19 mouse cellular contexts compared by ENCODE assay signal in genomic region chr19:24628049-24628448, GRCm38 (mm10). TPM values are rescaled to one million over a fixed set of nuclear protein-coding genes. Genes with fewer than 3 reads are reported as not detected.
"Had no signal": no experiment of that assay in that cellular context is flagged by ENCODE, and none has a peak within 500 bp of the region (broad histone marks: within the 10 kb centered on the region; RNA-seq: fewer than 3 reads in every experiment).

No protein-coding gene starts in this region.

- H3K4me2 ChIP-seq: lung, embryonic 14.5 days; midbrain, embryonic 12.5 days; neural tube, embryonic 13.5 days; neural tube, embryonic 15.5 days had no signal

- H3K27me3 ChIP-seq: midbrain, embryonic 12.5 days; neural tube, embryonic 13.5 days; neural tube, embryonic 15.5 days had no signal

- H3K9ac ChIP-seq: lung, embryonic 14.5 days; midbrain, embryonic 12.5 days; neural tube, embryonic 13.5 days; neural tube, embryonic 15.5 days had no signal

- H3K27ac ChIP-seq: midbrain, embryonic 10.5 days; midbrain, embryonic 12.5 days; neural tube, embryonic 13.5 days; neural tube, embryonic 15.5 days had no signal

- H3K4me3 ChIP-seq: midbrain, embryonic 10.5 days; midbrain, embryonic 12.5 days; myocyte; neural tube, embryonic 13.5 days; neural tube, embryonic 15.5 days had no signal

- H3K9me3 ChIP-seq: midbrain, embryonic 10.5 days; midbrain, embryonic 12.5 days; neural tube, embryonic 13.5 days; neural tube, embryonic 15.5 days had no signal

- DNase-seq: lung, adult 18-20 months; lung, embryonic 14.5 days; lung, postnatal 10 days; lung, postnatal 4 days; midbrain, embryonic 14.5 days; retina, postnatal 1 day; right cerebral cortex, adult 18-20 months; right cerebral cortex, postnatal 25 days; right cerebral cortex, postnatal 4 days; spleen, adult 18-20 months; thymus, adult 18-20 months; thymus, postnatal 36 days had no signal

- H3K4me1 ChIP-seq: midbrain, embryonic 10.5 days; midbrain, embryonic 12.5 days; neural tube, embryonic 13.5 days; neural tube, embryonic 15.5 days had no signal

- H3K36me3 ChIP-seq: midbrain, embryonic 10.5 days; midbrain, embryonic 12.5 days; neural tube, embryonic 13.5 days; neural tube, embryonic 15.5 days had no signal

RNA-seq across cellular contexts. Expression of gene Tmem252, which starts 45.8 kb away (rescaled TPM):
- total RNA-seq: megakaryocyte, adult 5-6 weeks; megakaryocyte-erythroid progenitor cell, adult 5-6 weeks had no signal
